Mouse (Mus musculus) ES-E14 (cell line): ENCODE measurements around the gene Ppp3ca. TPM values are rescaled to one million over a fixed set of nuclear protein-coding genes. Genes with fewer than 3 reads are reported as not detected.

Experiments
- DNase-seq: peaks from one replicate; pipeline ENCODE4 v3.0.0-alpha.2; 2013; ENCODE audit warnings: low read depth, low spot score
- H3K27ac ChIP-seq: 2 replicates; pipeline ENCODE4 v1.5.1; 2012; ENCODE audit warnings: low read depth, mild to moderate bottlenecking, low read length, moderate library complexity, mixed read lengths; ENCODE audit not compliant: poor library complexity, insufficient read depth, severe bottlenecking
- H3K36me3 ChIP-seq: 2 replicates; pipeline ENCODE4 v1.6.1; 2012; ENCODE audit warnings: mild to moderate bottlenecking, low read length, moderate library complexity, mixed read lengths; ENCODE audit not compliant: control insufficient read depth, poor library complexity, insufficient read depth, severe bottlenecking
- H3K4me1 ChIP-seq, 2 experiments: fragments of 150-350 bp in 1 of 2; sonication (generic) in 1 of 2; 2 replicates each; pipeline ENCODE4 v1.6.1; 2012; ENCODE audit warnings: low read length in 2 of 2, mild to moderate bottlenecking in 1 of 2, mixed read lengths in 1 of 2; ENCODE audit not compliant: control insufficient read depth in 2 of 2, insufficient read depth in 2 of 2, poor library complexity in 1 of 2
- H3K4me3 ChIP-seq, 2 experiments: fragments of 150-350 bp in 1 of 2; sonication (generic) in 1 of 2; 2 replicates each; pipeline ENCODE4 v1.5.1; 2012; ENCODE audit warnings: low read length in 2 of 2, low read depth in 1 of 2, mild to moderate bottlenecking in 1 of 2, mixed read lengths in 1 of 2; ENCODE audit not compliant: insufficient read depth in 1 of 2, poor library complexity in 1 of 2, severe bottlenecking in 1 of 2
- H3K9ac ChIP-seq: 2 replicates; pipeline ENCODE4 v1.6.1; 2012; ENCODE audit warnings: low read depth, mild to moderate bottlenecking, low read length, mixed read lengths; ENCODE audit not compliant: poor library complexity, insufficient read depth, severe bottlenecking
- H3K9me3 ChIP-seq: fragments of 150-350 bp; sonication (generic); 2 replicates; pipeline ENCODE4 v1.6.1; 2012; ENCODE audit warnings: low read depth, mild to moderate bottlenecking, low read length; ENCODE audit not compliant: control insufficient read depth, insufficient read depth
- CHD2 ChIP-seq: IDR thresholded peaks from 2 replicates; pipeline ENCODE4 v1.6.1; 2014; ENCODE audit warnings: mild to moderate bottlenecking, low read depth, low read length, inconsistent platforms
- HCFC1 ChIP-seq: IDR thresholded peaks from 2 replicates; pipeline ENCODE4 v1.6.1; 2012; ENCODE audit warnings: low read length, inconsistent platforms, borderline replicate concordance; ENCODE audit not compliant: insufficient read depth
- MAFK ChIP-seq: IDR thresholded peaks from 2 replicates; pipeline ENCODE4 v1.6.1; 2014; ENCODE audit warnings: mild to moderate bottlenecking, low read depth, low read length, inconsistent platforms; ENCODE audit not compliant: insufficient read depth
- ZC3H11A ChIP-seq: IDR thresholded peaks from 2 replicates; pipeline ENCODE4 v1.6.1; 2012; ENCODE audit warnings: low read depth, mild to moderate bottlenecking, inconsistent platforms, low read length, borderline replicate concordance
- ZNF384 ChIP-seq: IDR thresholded peaks from 2 replicates; pipeline ENCODE4 v1.6.1; 2012; ENCODE audit warnings: low read depth, low read length, inconsistent platforms
- in situ Hi-C, 2 experiments: fragments of 600-800 bp; cut with MboI; formaldehyde crosslinking; loops; one replicate each; pipeline ENCODE4 v1.15.1; 2025; ENCODE audit warnings: low sequenced_read_pairs in 2 of 2, inconsistent platforms in 1 of 2; ENCODE audit not compliant: unreplicated experiment in 2 of 2
- total RNA-seq: library from RNA; depleted of rRNA; stranded (reverse); fragments of 300-350 nt; gene quantifications from 2 replicates; pipeline ENCODE4 v1.2.3, GENCODE M21; 2012; rRNA removed

Gene Ppp3ca
- 21.4 and 25.6 TPM in 2 replicates for total RNA-seq

GRCm38 (mm10) chr3:136670110-136670359 is at the start of gene Ppp3ca:
Ppp3ca (plus strand) TSS chr3:136670124.
- H3K36me3 ChIP-seq, result no peaks in the 10 kb centered on the region
- DNase-seq, result no peak
- H3K27ac ChIP-seq, result no peak within 1 kb of the TSS; the same call in none of the 2 replicates
- TF ChIP-seq HCFC1 (no peak), MAFK (no peak), CHD2 (no peak), ZC3H11A (no peak), ZNF384 (no peak)
- H3K4me1 ChIP-seq, result no peaks in the 10 kb centered on the region; a peak in 1 of 4 replicates
- H3K4me3 ChIP-seq, result peak within 1 kb of the TSS; percentile 81 to 94
- peak within 1 kb of the TSS; percentile 85 for H3K9ac ChIP-seq
- in situ Hi-C loops, result no loop called here
- no peaks in the 10 kb centered on the region for H3K9me3 ChIP-seq

GRCm38 (mm10) chr3:136640544-136641230 is 29.2 kb upstream of the Ppp3ca start:
- H3K4me3 ChIP-seq, result no peak overlapping the region
- in situ Hi-C loops, result no loop called here
- no peak overlapping the region for H3K27ac ChIP-seq
- no peak for DNase-seq
- no peaks in the 10 kb centered on the region for H3K4me1 ChIP-seq
- H3K9me3 ChIP-seq, result no peaks in the 10 kb centered on the region
- TF ChIP-seq MAFK, result no peak
- TF ChIP-seq ZNF384, result no peak
- no peak for TF ChIP-seq HCFC1
- no peak for TF ChIP-seq CHD2
- TF ChIP-seq ZC3H11A, result no peak
- no peaks in the 10 kb centered on the region for H3K36me3 ChIP-seq
- H3K9ac ChIP-seq, result no peak overlapping the region

- Histone ChIP-seq H3K36me3 (no peaks in the 10 kb centered on the region), H3K27ac (no peak overlapping the region), H3K9ac (no peak overlapping the region), H3K4me1 (no peaks in the 10 kb centered on the region; a peak in 1 of 4 replicates), H3K4me3 (no peak overlapping the region), H3K9me3 (no peaks in the 10 kb centered on the region)
- in situ Hi-C loops, result no loop called here
- TF ChIP-seq ZNF384, result no peak
- no peak for DNase-seq
Observed at GRCm38 (mm10) chr3:136650966-136651365, 19.0 kb upstream of the Ppp3ca start.

- no peak for DNase-seq
- in situ Hi-C loops, result no loop called here
- H3K27ac ChIP-seq, result no peak overlapping the region
Observed at GRCm38 (mm10) chr3:136651496-136651895, 18.4 kb upstream of the Ppp3ca start.

GRCm38 (mm10) chr3:136656460-136657035 is 13.4 kb upstream of the Ppp3ca start:
- H3K36me3 ChIP-seq, result no peaks in the 10 kb centered on the region
- DNase-seq, result no peak
- H3K4me1 ChIP-seq, result no peaks in the 10 kb centered on the region; a peak in 1 of 4 replicates
- H3K27ac ChIP-seq, result no peak overlapping the region
- TF ChIP-seq CHD2 (no peak), MAFK (no peak), ZNF384 (no peak), ZC3H11A (no peak), HCFC1 (no peak)
- no peak overlapping the region for H3K4me3 ChIP-seq
- no peaks in the 10 kb centered on the region for H3K9me3 ChIP-seq
- H3K9ac ChIP-seq, result no peak overlapping the region
- in situ Hi-C loops, result no loop called here

More at GRCm38 (mm10) chr3:136651496-136651895, 18.4 kb upstream of the Ppp3ca start:
- Histone ChIP-seq H3K36me3 (no peaks in the 10 kb centered on the region), H3K4me3 (no peak overlapping the region), H3K9ac (no peak overlapping the region), H3K4me1 (no peaks in the 10 kb centered on the region; a peak in 1 of 4 replicates), H3K9me3 (no peaks in the 10 kb centered on the region)
- TF ChIP-seq ZNF384 (no peak), MAFK (no peak), CHD2 (no peak), ZC3H11A (no peak), HCFC1 (no peak)
